Mouse (Mus musculus): ENCODE results near the gene C1qtnf12. TPM values are rescaled to one million over a fixed set of nuclear protein-coding genes. Genes with fewer than 3 reads are reported as not detected.

Gene C1qtnf12
- total RNA-seq (2021), result 10 to 100 TPM; 15.6 to 16.0 TPM

- peak; percentile 45 to 58 for DNase-seq
Measured at GRCm38 (mm10) chr4:155962167-155962971, at the start of gene C1qtnf12. Gene C1qtnf12 (plus strand): TSS chr4:155962318.

GRCm38 (mm10) chr4:155932031-155932430 is 30.1 kb upstream of the C1qtnf12 start:
- no peak for DNase-seq
- intact Hi-C loops (cut with DNase I), result no loop called here

More at GRCm38 (mm10) chr4:155962167-155962971, at the start of gene C1qtnf12:
- intact Hi-C loops (cut with DNase I), result loop anchor here (1.0 to 5.0 kb wide), 2 partner anchors 29 to 70 kb away; no protein-coding TSS in a partner anchor

GRCm38 (mm10) chr4:155943049-155943452 is 19.1 kb upstream of the C1qtnf12 start:
- peak in 1 of 2 experiments; percentile 49 for DNase-seq
- intact Hi-C loops (cut with DNase I), result loop anchor here (1.0 to 5.0 kb wide), 4 partner anchors 42 to 110 kb away; partner anchors contain the start of genes Acap3 and Pusl1

GRCm38 (mm10) chr4:155943534-155944249 is 18.4 kb upstream of the C1qtnf12 start, which contains the start of gene Ube2j2:
Gene Ube2j2 (plus strand): TSS chr4:155943831.
- intact Hi-C loops (cut with DNase I), result loop anchor here (1.0 to 5.0 kb wide), 4 partner anchors 43 to 111 kb away; partner anchors contain the start of genes Acap3 and Pusl1

GRCm38 (mm10) chr4:155944271-155944670 is 17.8 kb upstream of the C1qtnf12 start:
- intact Hi-C loops (cut with DNase I), result loop anchor here (5.0 kb wide), 1 partner anchor 52 kb away; the partner anchor contains the start of genes Acap3 and Pusl1
- no peak for DNase-seq

More at GRCm38 (mm10) chr4:155943534-155944249, 18.4 kb upstream of the C1qtnf12 start, which contains the start of gene Ube2j2:
- DNase-seq, result peak; percentile 98 to 99

GRCm38 (mm10) chr4:155947094-155947493 is 15.0 kb upstream of the C1qtnf12 start:
- intact Hi-C loops (cut with DNase I), result no loop called here
- no peak for DNase-seq

GRCm38 (mm10) chr4:155955491-155955890 is 6.6 kb upstream of the C1qtnf12 start:
- intact Hi-C loops (cut with DNase I), result no loop called here
- no peak for DNase-seq

GRCm38 (mm10) chr4:155959275-155959674 is 2.8 kb upstream of the C1qtnf12 start:
- DNase-seq, result peak; percentile 70 to 74
- intact Hi-C loops (cut with DNase I), result loop anchor here (2.0 kb wide), 1 partner anchor 144 kb away; no protein-coding TSS in a partner anchor

- intact Hi-C loops (cut with DNase I), result loop anchor here (5.0 kb wide), 1 partner anchor 69 kb away; no protein-coding TSS in a partner anchor
- no peak for DNase-seq
Measured at GRCm38 (mm10) chr4:155963106-155963505, 988 bp downstream of the C1qtnf12 start.

- no peak for DNase-seq
- intact Hi-C loops (cut with DNase I), result loop anchor here (5.0 kb wide), 1 partner anchor 68 kb away; no protein-coding TSS in a partner anchor
Measured at GRCm38 (mm10) chr4:155964396-155964795, 2.3 kb downstream of the C1qtnf12 start.

GRCm38 (mm10) chr4:155969043-155969653 is 7.0 kb downstream of the C1qtnf12 start:
- DNase-seq, result no peak
- intact Hi-C loops (cut with DNase I), result no loop called here

- intact Hi-C loops (cut with DNase I), result no loop called here
- no peak for DNase-seq
Measured at GRCm38 (mm10) chr4:155970286-155970685, 8.2 kb downstream of the C1qtnf12 start.

- intact Hi-C loops (cut with DNase I), result no loop called here
Measured at GRCm38 (mm10) chr4:155972651-155973050, 10.5 kb downstream of the C1qtnf12 start.

GRCm38 (mm10) chr4:155973239-155973638 is 11.1 kb downstream of the C1qtnf12 start:
- DNase-seq, result no peak
- intact Hi-C loops (cut with DNase I), result no loop called here

More at GRCm38 (mm10) chr4:155972651-155973050, 10.5 kb downstream of the C1qtnf12 start:
- DNase-seq, result no peak

GRCm38 (mm10) chr4:155981436-155982082 is 19.4 kb downstream of the C1qtnf12 start:
- no peak for DNase-seq
- intact Hi-C loops (cut with DNase I), result no loop called here

- no peak for DNase-seq
- intact Hi-C loops (cut with DNase I), result no loop called here
Measured at GRCm38 (mm10) chr4:155983788-155984187, 21.7 kb downstream of the C1qtnf12 start.

- intact Hi-C loops (cut with DNase I), result loop anchor here (1.0 to 5.0 kb wide), 2 partner anchors 29 to 99 kb away; partner anchors contain the start of genes Acap3, C1qtnf12 and Pusl1
- DNase-seq, result no peak
Measured at GRCm38 (mm10) chr4:155991211-155991907, 29.2 kb downstream of the C1qtnf12 start.

GRCm38 (mm10) chr4:155991908-155992230 is 29.8 kb downstream of the C1qtnf12 start:
- DNase-seq, result peak in 1 of 2 experiments; percentile 6
- intact Hi-C loops (cut with DNase I), result loop anchor here (1.0 to 5.0 kb wide), 4 partner anchors 30 to 119 kb away; partner anchors contain the start of genes Acap3, C1qtnf12 and Pusl1

Data from heart, postnatal 36 days (tissue).